Mouse (Mus musculus): ENCODE results near the gene Hoxa4. TPM values are rescaled to one million over a fixed set of nuclear protein-coding genes. Genes with fewer than 3 reads are reported as not detected.

Hoxa4 gene
- polyA plus RNA-seq, 1 experiment from 2014 or later = 0.13 TPM

GRCm38 (mm10) chr6:52222729-52223128 is 31.2 kb upstream of the Hoxa4 start:
- WGBS (ENCODE audit: insufficient replicate concordance) = 30% methylated on average over 13 of the region's 13 CpGs
- peaks cover 100% of the 10 kb centered on the region for H3K27me3 ChIP-seq (ENCODE audit: control insufficient read depth, insufficient read depth, low read depth, low read length)
- no peak overlapping the region for H3K4me2 ChIP-seq (ENCODE audit: low read depth, low read length)
- no peak overlapping the region for H3K4me3 ChIP-seq (ENCODE audit: low read depth, low read length)
- H3K27ac ChIP-seq (ENCODE audit: low read length) = no peak overlapping the region
- H3K9ac ChIP-seq (ENCODE audit: low read depth, low read length) = no peak overlapping the region
- H3K4me1 ChIP-seq (ENCODE audit: control insufficient read depth, low read depth, low read length) = peaks cover 3% of the 10 kb centered on the region
- no peaks in the 10 kb centered on the region for H3K36me3 ChIP-seq (ENCODE audit: control insufficient read depth, insufficient read depth)
- no peak for ATAC-seq (ENCODE audit: low read depth)
- H3K9me3 ChIP-seq (replicated peaks; ENCODE audit: control insufficient read depth, low read length) = no peaks in the 10 kb centered on the region

- peak overlapping the region; percentile 66 for H3K4me2 ChIP-seq (ENCODE audit: low read depth, low read length)
- no peak overlapping the region for H3K9ac ChIP-seq (ENCODE audit: low read depth, low read length)
- H3K27me3 ChIP-seq (ENCODE audit: control insufficient read depth, insufficient read depth, low read depth, low read length) = peaks cover 100% of the 10 kb centered on the region
- no peaks in the 10 kb centered on the region for H3K9me3 ChIP-seq (replicated peaks; ENCODE audit: control insufficient read depth, low read length)
- H3K36me3 ChIP-seq (ENCODE audit: control insufficient read depth, insufficient read depth) = no peaks in the 10 kb centered on the region
- peak overlapping the region; percentile 56 for H3K4me3 ChIP-seq (ENCODE audit: low read depth, low read length)
- H3K27ac ChIP-seq (ENCODE audit: low read length) = no peak overlapping the region
- no peak for ATAC-seq (ENCODE audit: low read depth)
- H3K4me1 ChIP-seq (ENCODE audit: control insufficient read depth, low read depth, low read length) = peaks cover 3% of the 10 kb centered on the region
- 14% methylated on average over 21 of the region's 21 CpGs for WGBS (ENCODE audit: insufficient replicate concordance)
Measured at GRCm38 (mm10) chr6:52221993-52222685, 30.6 kb upstream of the Hoxa4 start.

GRCm38 (mm10) chr6:52221337-52221992 is 29.9 kb upstream of the Hoxa4 start, which contains the start of gene Hoxa7:
TSS of gene Hoxa7 (minus strand) at chr6:52221854.
- no peaks in the 10 kb centered on the region for H3K36me3 ChIP-seq (ENCODE audit: control insufficient read depth, insufficient read depth)
- no peaks in the 10 kb centered on the region for H3K9me3 ChIP-seq (replicated peaks; ENCODE audit: control insufficient read depth, low read length)
- peaks cover 100% of the 10 kb centered on the region for H3K27me3 ChIP-seq (ENCODE audit: control insufficient read depth, insufficient read depth, low read depth, low read length)
- no peak within 1 kb of the TSS for H3K9ac ChIP-seq (ENCODE audit: low read depth, low read length)
- 1% methylated on average over 46 of the region's 46 CpGs for WGBS (ENCODE audit: insufficient replicate concordance)
- peaks cover 3% of the 10 kb centered on the region for H3K4me1 ChIP-seq (ENCODE audit: control insufficient read depth, low read depth, low read length)
- ATAC-seq (ENCODE audit: low read depth) = peak; percentile 13; the same call in 1 of the 2 replicates
- H3K4me2 ChIP-seq (ENCODE audit: low read depth, low read length) = peak within 1 kb of the TSS; percentile 66
- no peak within 1 kb of the TSS for H3K27ac ChIP-seq (ENCODE audit: low read length)
- H3K4me3 ChIP-seq (ENCODE audit: low read depth, low read length) = peak within 1 kb of the TSS; percentile 56

- no peaks in the 10 kb centered on the region for H3K36me3 ChIP-seq (ENCODE audit: control insufficient read depth, insufficient read depth)
- H3K27ac ChIP-seq (ENCODE audit: low read length) = no peak overlapping the region
Measured at GRCm38 (mm10) chr6:52220865-52221310, 29.3 kb upstream of the Hoxa4 start.

GRCm38 (mm10) chr6:52220003-52220864 is 28.7 kb upstream of the Hoxa4 start:
- Histone ChIP-seq H3K9me3 (replicated peaks; ENCODE audit: control insufficient read depth, low read length) (no peaks in the 10 kb centered on the region), H3K4me2 (ENCODE audit: low read depth, low read length) (no peak overlapping the region), H3K9ac (ENCODE audit: low read depth, low read length) (no peak overlapping the region), H3K27ac (ENCODE audit: low read length) (no peak overlapping the region), H3K27me3 (ENCODE audit: control insufficient read depth, insufficient read depth, low read depth, low read length) (peaks cover 100% of the 10 kb centered on the region), H3K36me3 (ENCODE audit: control insufficient read depth, insufficient read depth) (no peaks in the 10 kb centered on the region), H3K4me3 (ENCODE audit: low read depth, low read length) (peak overlapping the region; percentile 2; the same call in 1 of the 2 replicates), H3K4me1 (ENCODE audit: control insufficient read depth, low read depth, low read length) (peaks cover 3% of the 10 kb centered on the region)
- ATAC-seq (ENCODE audit: low read depth) = no peak
- WGBS (ENCODE audit: insufficient replicate concordance) = 25% methylated on average over 32 of the region's 32 CpGs

More at GRCm38 (mm10) chr6:52220865-52221310, 29.3 kb upstream of the Hoxa4 start:
- H3K4me2 ChIP-seq (ENCODE audit: low read depth, low read length) = peak overlapping the region; percentile 66; the same call in 1 of the 2 replicates
- peak overlapping the region; percentile 56; the same call in 1 of the 2 replicates for H3K4me3 ChIP-seq (ENCODE audit: low read depth, low read length)
- H3K4me1 ChIP-seq (ENCODE audit: control insufficient read depth, low read depth, low read length) = peaks cover 3% of the 10 kb centered on the region
- ATAC-seq (ENCODE audit: low read depth) = no peak
- 5% methylated on average over 12 of the region's 12 CpGs for WGBS (ENCODE audit: insufficient replicate concordance)
- H3K9ac ChIP-seq (ENCODE audit: low read depth, low read length) = no peak overlapping the region
- H3K27me3 ChIP-seq (ENCODE audit: control insufficient read depth, insufficient read depth, low read depth, low read length) = peaks cover 100% of the 10 kb centered on the region
- H3K9me3 ChIP-seq (replicated peaks; ENCODE audit: control insufficient read depth, low read length) = no peaks in the 10 kb centered on the region

GRCm38 (mm10) chr6:52219234-52219942 is 27.8 kb upstream of the Hoxa4 start:
- no peak overlapping the region for H3K9ac ChIP-seq (ENCODE audit: low read depth, low read length)
- ATAC-seq (ENCODE audit: low read depth) = no peak
- H3K27me3 ChIP-seq (ENCODE audit: control insufficient read depth, insufficient read depth, low read depth, low read length) = peaks cover 100% of the 10 kb centered on the region
- no peaks in the 10 kb centered on the region for H3K9me3 ChIP-seq (replicated peaks; ENCODE audit: control insufficient read depth, low read length)
- no peak overlapping the region for H3K4me3 ChIP-seq (ENCODE audit: low read depth, low read length)
- 46% methylated on average over 9 of the region's 9 CpGs for WGBS (ENCODE audit: insufficient replicate concordance)
- no peak overlapping the region for H3K27ac ChIP-seq (ENCODE audit: low read length)
- no peaks in the 10 kb centered on the region for H3K36me3 ChIP-seq (ENCODE audit: control insufficient read depth, insufficient read depth)
- H3K4me1 ChIP-seq (ENCODE audit: control insufficient read depth, low read depth, low read length) = peaks cover 3% of the 10 kb centered on the region
- no peak overlapping the region for H3K4me2 ChIP-seq (ENCODE audit: low read depth, low read length)

GRCm38 (mm10) chr6:52218643-52219215 is 27.2 kb upstream of the Hoxa4 start:
- H3K4me2 ChIP-seq (ENCODE audit: low read depth, low read length) = no peak overlapping the region
- no peaks in the 10 kb centered on the region for H3K9me3 ChIP-seq (replicated peaks; ENCODE audit: control insufficient read depth, low read length)
- H3K27ac ChIP-seq (ENCODE audit: low read length) = no peak overlapping the region
- H3K36me3 ChIP-seq (ENCODE audit: control insufficient read depth, insufficient read depth) = no peaks in the 10 kb centered on the region
- H3K27me3 ChIP-seq (ENCODE audit: control insufficient read depth, insufficient read depth, low read depth, low read length) = peaks cover 99% of the 10 kb centered on the region
- ATAC-seq (ENCODE audit: low read depth) = no peak
- H3K4me1 ChIP-seq (ENCODE audit: control insufficient read depth, low read depth, low read length) = peaks cover 3% of the 10 kb centered on the region
- no peak overlapping the region for H3K4me3 ChIP-seq (ENCODE audit: low read depth, low read length)
- H3K9ac ChIP-seq (ENCODE audit: low read depth, low read length) = no peak overlapping the region
- 30% methylated on average over 14 of the region's 14 CpGs for WGBS (ENCODE audit: insufficient replicate concordance)

All from liver, embryonic 16.5 days (tissue).